In genomic region chr12:109839946-109840524, GRCm38 (mm10) we compare ENCODE assay signal across 11 mouse cellular contexts.
DNase-seq lines count a peak whose midpoint lies in the region; ATAC-seq and TF ChIP-seq lines count a peak whose summit lies in the region.
"Had no signal": no experiment of that assay in that cellular context is flagged by ENCODE, and none has a peak within 500 bp of the region (broad histone marks: within the 10 kb centered on the region; RNA-seq: fewer than 3 reads in every experiment).

No protein-coding gene starts in this region.

- 72% methylated on average over 14 of the region's 14 CpGs for WGBS in forebrain, embryonic 10.5 days
- WGBS in forebrain, embryonic 16.5 days: 72% methylated on average over 14 of the region's 14 CpGs
- WGBS in liver, embryonic 11.5 days: 46% methylated on average over 14 of the region's 14 CpGs
- 53% methylated on average over 14 of the region's 14 CpGs for WGBS in liver, postnatal 0 days (ENCODE audit: insufficient replicate concordance)
- WGBS in embryonic facial prominence, embryonic 11.5 days: 36% methylated on average over 14 of the region's 14 CpGs
- WGBS in limb, embryonic 15.5 days: 24% methylated on average over 14 of the region's 14 CpGs

- no peak overlapping the region for H3K4me3 ChIP-seq in forebrain, embryonic 10.5 days
- H3K4me3 ChIP-seq in forebrain, embryonic 16.5 days (replicated peaks; ENCODE audit: low read length): no peak overlapping the region
- H3K4me3 ChIP-seq in liver, embryonic 11.5 days (ENCODE audit: low read depth, low read length): no peak overlapping the region
- H3K4me3 ChIP-seq in liver, postnatal 0 days (ENCODE audit: low read depth, low read length): no peak overlapping the region
- no peak overlapping the region for H3K4me3 ChIP-seq in embryonic facial prominence, embryonic 11.5 days (ENCODE audit: low read depth, low read length)
- no peak overlapping the region for H3K4me3 ChIP-seq in limb, embryonic 15.5 days

- ATAC-seq in forebrain, embryonic 16.5 days: no peak
- ATAC-seq in liver, embryonic 11.5 days (replicated peaks; ENCODE audit: low FRiP score): no peak
- no peak for ATAC-seq in liver, postnatal 0 days
- peak; percentile 55; the same call in 1 of the 2 replicates for ATAC-seq in embryonic facial prominence, embryonic 11.5 days (replicated peaks; ENCODE audit: insufficient number of reproducible peaks, low FRiP score, low TSS enrichment, low read depth)
- ATAC-seq in limb, embryonic 15.5 days (ENCODE audit: insufficient number of reproducible peaks, low FRiP score, low TSS enrichment, low read depth): no peak; the same call in 1 of the 2 replicates

- DNase-seq in forebrain, embryonic 10.5 days (ENCODE audit: extremely low spot score, low spot score): peak; percentile 26
- no peak for DNase-seq in liver, embryonic 11.5 days (ENCODE audit: low spot score)
- no peak for DNase-seq in liver, postnatal 0 days
- peak; percentile 73 for DNase-seq in embryonic facial prominence, embryonic 11.5 days (ENCODE audit: low spot score)
- DNase-seq in cerebellum, postnatal 4 days (ENCODE audit: low spot score in 2 of 2): no peak
- DNase-seq in spleen, postnatal 14 days (ENCODE audit: low spot score in 2 of 2): no peak
- DNase-seq: thymus, postnatal 36 days had no signal

- H3K9me3 ChIP-seq in forebrain, embryonic 10.5 days: no peaks in the 10 kb centered on the region
- H3K9me3 ChIP-seq in forebrain, embryonic 16.5 days (ENCODE audit: control insufficient read depth, low read length): no peaks in the 10 kb centered on the region
- H3K9me3 ChIP-seq in liver, embryonic 11.5 days (ENCODE audit: control insufficient read depth, low read length): no peaks in the 10 kb centered on the region
- no peaks in the 10 kb centered on the region for H3K9me3 ChIP-seq in liver, postnatal 0 days (ENCODE audit: low read length)
- H3K9me3 ChIP-seq in embryonic facial prominence, embryonic 11.5 days (replicated peaks; ENCODE audit: control insufficient read depth, low read length): no peaks in the 10 kb centered on the region
- H3K9me3 ChIP-seq in limb, embryonic 15.5 days: no peaks in the 10 kb centered on the region

- H3K27me3 ChIP-seq in forebrain, embryonic 10.5 days (ENCODE audit: poor library complexity, severe bottlenecking): no peaks in the 10 kb centered on the region; the same call in 1 of the 2 replicates
- H3K27me3 ChIP-seq in forebrain, embryonic 16.5 days (replicated peaks; ENCODE audit: control insufficient read depth, insufficient read depth, low read length): no peaks in the 10 kb centered on the region
- no peaks in the 10 kb centered on the region for H3K27me3 ChIP-seq in liver, embryonic 11.5 days (replicated peaks; ENCODE audit: control insufficient read depth, insufficient read depth, low read length)
- H3K27me3 ChIP-seq in liver, postnatal 0 days (ENCODE audit: insufficient read depth, low read length): no peaks in the 10 kb centered on the region
- no peaks in the 10 kb centered on the region for H3K27me3 ChIP-seq in embryonic facial prominence, embryonic 11.5 days (ENCODE audit: control insufficient read depth, insufficient read depth, low read length)
- no peaks in the 10 kb centered on the region; the same call in 1 of the 2 replicates for H3K27me3 ChIP-seq in limb, embryonic 15.5 days

- no peak for TF ChIP-seq CTCF in liver, postnatal 0 days (IDR thresholded peaks at IDR 0.05; ENCODE audit: low read depth)

- H3K4me2 ChIP-seq in forebrain, embryonic 16.5 days (ENCODE audit: low read length): no peak overlapping the region
- H3K4me2 ChIP-seq in liver, embryonic 11.5 days: no peak overlapping the region
- no peak overlapping the region for H3K4me2 ChIP-seq in liver, postnatal 0 days (ENCODE audit: low read depth, low read length)
- H3K4me2 ChIP-seq in embryonic facial prominence, embryonic 11.5 days (ENCODE audit: low read depth, low read length): no peak overlapping the region
- no peak overlapping the region for H3K4me2 ChIP-seq in limb, embryonic 15.5 days

- no peak for TF ChIP-seq EP300 in liver, postnatal 0 days (IDR thresholded peaks at IDR 0.05; ENCODE audit: low read depth)

- H3K9ac ChIP-seq in forebrain, embryonic 16.5 days (replicated peaks; ENCODE audit: low read depth, low read length): no peak overlapping the region
- no peak overlapping the region for H3K9ac ChIP-seq in liver, embryonic 11.5 days (ENCODE audit: low read depth, low read length)
- no peak overlapping the region for H3K9ac ChIP-seq in liver, postnatal 0 days (replicated peaks)
- no peak overlapping the region for H3K9ac ChIP-seq in embryonic facial prominence, embryonic 11.5 days (replicated peaks; ENCODE audit: low read length)
- H3K9ac ChIP-seq in limb, embryonic 15.5 days: no peak overlapping the region
- H3K9ac ChIP-seq: liver, embryonic 14.5 days had no signal

- no peaks in the 10 kb centered on the region for H3K36me3 ChIP-seq in forebrain, embryonic 10.5 days (replicated peaks)
- no peaks in the 10 kb centered on the region for H3K36me3 ChIP-seq in forebrain, embryonic 16.5 days (ENCODE audit: control insufficient read depth, insufficient read depth)
- no peaks in the 10 kb centered on the region for H3K36me3 ChIP-seq in liver, embryonic 11.5 days (ENCODE audit: control insufficient read depth, insufficient read depth, low read length)
- H3K36me3 ChIP-seq in liver, postnatal 0 days (replicated peaks; ENCODE audit: insufficient read depth, low read length): no peaks in the 10 kb centered on the region
- no peaks in the 10 kb centered on the region for H3K36me3 ChIP-seq in embryonic facial prominence, embryonic 11.5 days (replicated peaks; ENCODE audit: control insufficient read depth, insufficient read depth, low read depth, low read length)
- H3K36me3 ChIP-seq in limb, embryonic 15.5 days: no peaks in the 10 kb centered on the region
- H3K36me3 ChIP-seq: G1E had no signal

- peak overlapping the region; percentile 75 for H3K27ac ChIP-seq in forebrain, embryonic 10.5 days
- H3K27ac ChIP-seq in forebrain, embryonic 16.5 days (ENCODE audit: low read length): no peak overlapping the region
- peak overlapping the region; percentile 52 for H3K27ac ChIP-seq in liver, embryonic 11.5 days (ENCODE audit: low read depth, low read length)
- no peak overlapping the region for H3K27ac ChIP-seq in liver, postnatal 0 days (ENCODE audit: low read depth)
- H3K27ac ChIP-seq in embryonic facial prominence, embryonic 11.5 days (replicated peaks; ENCODE audit: low read depth, low read length): 0 out of 2 replicates have a peak overlapping the region, but pooled peaks have one; percentile 30
- H3K27ac ChIP-seq in limb, embryonic 15.5 days: peak overlapping the region; percentile 61
- H3K27ac ChIP-seq: liver, embryonic 14.5 days had no signal

- H3K4me1 ChIP-seq in forebrain, embryonic 10.5 days: peaks cover 42% of the 10 kb centered on the region
- H3K4me1 ChIP-seq in forebrain, embryonic 16.5 days (replicated peaks; ENCODE audit: control insufficient read depth, insufficient read depth, low read length): peaks cover 11% of the 10 kb centered on the region
- no peaks in the 10 kb centered on the region; the same call in 1 of the 2 replicates for H3K4me1 ChIP-seq in liver, embryonic 11.5 days (replicated peaks; ENCODE audit: control insufficient read depth, insufficient read depth, low read length)
- H3K4me1 ChIP-seq in liver, postnatal 0 days (ENCODE audit: insufficient read depth): no peaks in the 10 kb centered on the region
- peaks cover 2% of the 10 kb centered on the region; the same call in 1 of the 2 replicates for H3K4me1 ChIP-seq in embryonic facial prominence, embryonic 11.5 days (ENCODE audit: control insufficient read depth, insufficient read depth, low read length)
- peaks cover 25% of the 10 kb centered on the region for H3K4me1 ChIP-seq in limb, embryonic 15.5 days

Comparison
In these comparisons a context has a peak if more than half of its experiments do, and no peak if none do; other contexts are left out.
1. H3K27ac ChIP-seq: peak in forebrain, embryonic 10.5 days (single experiment), liver, embryonic 11.5 days (single experiment), embryonic facial prominence, embryonic 11.5 days (single experiment) and limb, embryonic 15.5 days (single experiment); none in forebrain, embryonic 16.5 days (single experiment) and liver, postnatal 0 days (single experiment).
2. DNase-seq: peak in forebrain, embryonic 10.5 days (single experiment) and embryonic facial prominence, embryonic 11.5 days (single experiment); none in liver, embryonic 11.5 days (single experiment), liver, postnatal 0 days (single experiment), cerebellum, postnatal 4 days (0 of 2) and spleen, postnatal 14 days (0 of 2).